In the genomic region with DNA sequence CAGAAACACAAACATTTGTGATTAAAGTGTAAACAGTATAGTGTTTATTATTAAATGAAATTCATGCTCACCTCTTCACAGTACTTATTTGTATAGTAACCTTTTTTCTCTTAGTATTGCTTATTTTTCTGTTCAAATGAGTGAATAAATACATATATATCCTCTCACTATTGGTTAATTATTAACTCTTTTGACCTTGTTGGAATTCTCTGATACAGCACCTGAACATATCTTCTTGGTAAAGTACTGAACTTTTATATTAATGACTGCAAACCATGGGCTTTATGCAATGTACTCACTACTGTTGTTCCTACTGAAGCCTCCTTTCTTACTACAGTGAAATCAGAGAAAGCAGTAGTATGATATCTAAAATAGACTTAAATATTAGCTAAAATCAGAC, we compare ENCODE assay signal across 36 mouse cellular contexts. TPM values are rescaled to one million over a fixed set of nuclear protein-coding genes. Genes with fewer than 3 reads are reported as not detected.
"Had no signal": no experiment of that assay in that cellular context is flagged by ENCODE, and none has a peak within 500 bp of the region (broad histone marks: within the 10 kb centered on the region; RNA-seq: fewer than 3 reads in every experiment).

No protein-coding gene starts in this region.

- H3K4me2 ChIP-seq: heart, embryonic 11.5 days; heart, embryonic 13.5 days; heart, embryonic 15.5 days; hindbrain, embryonic 13.5 days; hindbrain, embryonic 15.5 days; limb, embryonic 12.5 days; liver, embryonic 11.5 days; liver, embryonic 13.5 days had no signal

- H3K9ac ChIP-seq: heart, embryonic 13.5 days; heart, embryonic 15.5 days; hindbrain, embryonic 13.5 days; hindbrain, embryonic 15.5 days; limb, embryonic 12.5 days; liver, embryonic 13.5 days had no signal

- ATAC-seq: hindbrain, postnatal 0 days had no signal

- H3K27me3 ChIP-seq: heart, embryonic 13.5 days; heart, embryonic 15.5 days; hindbrain, embryonic 13.5 days; hindbrain, embryonic 15.5 days; limb, embryonic 12.5 days; liver, embryonic 13.5 days had no signal

- H3K4me3 ChIP-seq: heart, embryonic 13.5 days; heart, embryonic 15.5 days; hindbrain, embryonic 13.5 days; hindbrain, embryonic 15.5 days; layer of hippocampus, adult 2 months; left cerebral cortex, adult 2 months; limb, embryonic 10.5 days; limb, embryonic 12.5 days; liver, embryonic 13.5 days had no signal

- H3K27ac ChIP-seq: heart, embryonic 13.5 days; heart, embryonic 15.5 days; hindbrain, embryonic 13.5 days; hindbrain, embryonic 15.5 days; hindbrain, postnatal 0 days; layer of hippocampus, adult 2 months; left cerebral cortex, adult 2 months; limb, embryonic 10.5 days; limb, embryonic 12.5 days; liver, embryonic 13.5 days had no signal

- H3K36me3 ChIP-seq: heart, embryonic 13.5 days; heart, embryonic 15.5 days; hindbrain, embryonic 13.5 days; hindbrain, embryonic 15.5 days; limb, embryonic 10.5 days; limb, embryonic 12.5 days; liver, embryonic 13.5 days had no signal

- H3K9me3 ChIP-seq: heart, embryonic 13.5 days; heart, embryonic 15.5 days; hindbrain, embryonic 13.5 days; hindbrain, embryonic 15.5 days; limb, embryonic 10.5 days; limb, embryonic 12.5 days; liver, embryonic 13.5 days had no signal

- H3K4me1 ChIP-seq: heart, embryonic 13.5 days; heart, embryonic 15.5 days; hindbrain, embryonic 13.5 days; hindbrain, embryonic 15.5 days; limb, embryonic 10.5 days; limb, embryonic 12.5 days; liver, embryonic 13.5 days had no signal

- DNase-seq: gastrocnemius, postnatal 14 days; gastrocnemius, postnatal 36 days; heart, adult 11 months; heart, postnatal 14 days; heart, postnatal 36 days; kidney, adult 18-20 months; kidney, adult 8-10 months; kidney, postnatal 10 days; kidney, postnatal 25 days; kidney, postnatal 4 days; liver, embryonic 13.5 days had no signal

RNA-seq across cellular contexts. Expression of gene 4933425L06Rik, which starts 39.7 kb away (rescaled TPM):
- total RNA-seq: gastrocnemius, adult 18-20 months; gastrocnemius, adult 8-10 months; gastrocnemius, postnatal 14 days; gastrocnemius, postnatal 36 days; heart, postnatal 14 days; heart, postnatal 36 days; hematopoietic stem cell, adult 5-6 weeks; hindbrain, postnatal 0 days; layer of hippocampus, adult 2 months; layer of hippocampus, postnatal 10 days; layer of hippocampus, postnatal 25 days; left cerebral cortex, adult 2 months; left cerebral cortex, postnatal 14 days; left cerebral cortex, postnatal 36 days had no signal
- polyA plus RNA-seq: gonadal fat pad, adult 2 months; heart, embryonic 11.5 days; heart, embryonic 13.5 days; heart, embryonic 15.5 days; heart, postnatal 0 days; hindbrain, embryonic 11.5 days; hindbrain, embryonic 13.5 days; hindbrain, embryonic 15.5 days; hindbrain, postnatal 0 days; intestine, embryonic 14.5 days; kidney, embryonic 14.5 days; kidney, embryonic 16.5 days; limb, embryonic 10.5 days; limb, embryonic 12.5 days; limb, embryonic 14.5 days; liver, embryonic 11.5 days; liver, embryonic 13.5 days had no signal
